ENCODE assay signal across 18 mouse cellular contexts in genomic region chr13:56664256-56665170, GRCm38 (mm10). TPM values are rescaled to one million over a fixed set of nuclear protein-coding genes. Genes with fewer than 3 reads are reported as not detected.
DNase-seq lines count a peak whose midpoint lies in the region; ATAC-seq and TF ChIP-seq lines count a peak whose summit lies in the region.
"Had no signal": no experiment of that assay in that cellular context is flagged by ENCODE, and none has a peak within 500 bp of the region (broad histone marks: within the 10 kb centered on the region; RNA-seq: fewer than 3 reads in every experiment).

No protein-coding gene starts in this region.

- H3K9ac ChIP-seq in hindbrain, embryonic 16.5 days (ENCODE audit: low read depth, low read length), result no peak overlapping the region
- no peak overlapping the region for H3K9ac ChIP-seq in hindbrain, postnatal 0 days (replicated peaks; ENCODE audit: low read length)
- H3K9ac ChIP-seq: embryonic facial prominence, embryonic 15.5 days; forebrain, embryonic 12.5 days; heart, embryonic 15.5 days; hindbrain, embryonic 12.5 days; liver, postnatal 0 days; neural tube, embryonic 13.5 days had no signal

- no peaks in the 10 kb centered on the region for H3K36me3 ChIP-seq in hindbrain, embryonic 16.5 days (ENCODE audit: control insufficient read depth, insufficient read depth, low read length)
- no peaks in the 10 kb centered on the region for H3K36me3 ChIP-seq in hindbrain, postnatal 0 days (ENCODE audit: insufficient read depth, low read length)
- no peaks in the 10 kb centered on the region for H3K36me3 ChIP-seq in embryonic facial prominence, embryonic 10.5 days (replicated peaks)
- H3K36me3 ChIP-seq: embryonic facial prominence, embryonic 15.5 days; forebrain, embryonic 12.5 days; heart, embryonic 15.5 days; hindbrain, embryonic 12.5 days; neural tube, embryonic 13.5 days had no signal

- no peak for TF ChIP-seq CTCF in hindbrain, postnatal 0 days (IDR thresholded peaks at IDR 0.05; ENCODE audit: low read depth)

- no peaks in the 10 kb centered on the region for H3K4me1 ChIP-seq in hindbrain, embryonic 16.5 days (ENCODE audit: control insufficient read depth, insufficient read depth, low read depth, low read length)
- no peaks in the 10 kb centered on the region for H3K4me1 ChIP-seq in hindbrain, postnatal 0 days (ENCODE audit: insufficient read depth, low read length)
- peaks cover 37% of the 10 kb centered on the region for H3K4me1 ChIP-seq in embryonic facial prominence, embryonic 10.5 days
- H3K4me1 ChIP-seq: forebrain, embryonic 12.5 days had no signal

- ATAC-seq in cerebellum, adult (ENCODE audit: insufficient number of reproducible peaks, low FRiP score, low TSS enrichment), result peak; percentile 31; the same call in 1 of the 2 replicates
- ATAC-seq in hindbrain, embryonic 16.5 days, result 0 out of 2 replicates have a peak, but pooled peaks have one; percentile 42
- no peak for ATAC-seq in hindbrain, postnatal 0 days
- ATAC-seq in megakaryocyte progenitor cell, adult 5-6 weeks (replicated peaks; ENCODE audit: poor library complexity), result no peak
- ATAC-seq: activated CD4-positive, CD25-positive, alpha-beta regulatory T cell, adult 4 months; liver, postnatal 0 days had no signal

- no peak overlapping the region for H3K27ac ChIP-seq in hindbrain, embryonic 16.5 days (ENCODE audit: low read depth, low read length)
- no peak overlapping the region for H3K27ac ChIP-seq in hindbrain, postnatal 0 days
- peak overlapping the region; percentile 66 for H3K27ac ChIP-seq in embryonic facial prominence, embryonic 10.5 days (replicated peaks)
- H3K27ac ChIP-seq: embryonic facial prominence, embryonic 15.5 days; forebrain, embryonic 12.5 days; heart, embryonic 15.5 days; hindbrain, embryonic 12.5 days; macrophage; neural tube, embryonic 13.5 days had no signal

- no peaks in the 10 kb centered on the region for H3K27me3 ChIP-seq in hindbrain, embryonic 16.5 days (replicated peaks; ENCODE audit: control insufficient read depth, insufficient read depth, low read length)
- no peaks in the 10 kb centered on the region for H3K27me3 ChIP-seq in hindbrain, postnatal 0 days (ENCODE audit: insufficient read depth, low read length)
- H3K27me3 ChIP-seq in embryonic facial prominence, embryonic 10.5 days (replicated peaks; ENCODE audit: low read depth, poor library complexity, severe bottlenecking), result no peaks in the 10 kb centered on the region
- H3K27me3 ChIP-seq: embryonic facial prominence, embryonic 15.5 days; forebrain, embryonic 12.5 days; heart, embryonic 15.5 days; hindbrain, embryonic 12.5 days; neural tube, embryonic 13.5 days had no signal

- H3K4me3 ChIP-seq in hindbrain, embryonic 16.5 days (ENCODE audit: low read length), result no peak overlapping the region
- no peak overlapping the region for H3K4me3 ChIP-seq in hindbrain, postnatal 0 days (ENCODE audit: low read length)
- H3K4me3 ChIP-seq in embryonic facial prominence, embryonic 10.5 days, result no peak overlapping the region
- H3K4me3 ChIP-seq: embryonic facial prominence, embryonic 15.5 days; forebrain, embryonic 12.5 days; heart, embryonic 15.5 days; hindbrain, embryonic 12.5 days; neural tube, embryonic 13.5 days had no signal

- H3K9me3 ChIP-seq in hindbrain, embryonic 16.5 days (ENCODE audit: control insufficient read depth, low read length), result no peaks in the 10 kb centered on the region
- H3K9me3 ChIP-seq in hindbrain, postnatal 0 days (ENCODE audit: low read length), result no peaks in the 10 kb centered on the region
- H3K9me3 ChIP-seq in embryonic facial prominence, embryonic 10.5 days, result no peaks in the 10 kb centered on the region
- H3K9me3 ChIP-seq: embryonic facial prominence, embryonic 15.5 days; forebrain, embryonic 12.5 days; heart, embryonic 15.5 days; hindbrain, embryonic 12.5 days; neural tube, embryonic 13.5 days had no signal

- no peak for DNase-seq in cerebellum, postnatal 36 days
- DNase-seq in hindbrain, postnatal 0 days (ENCODE audit: low spot score), result no peak
- DNase-seq in embryonic facial prominence, embryonic 10.5 days (ENCODE audit: low spot score), result no peak
- peak; percentile 33 for DNase-seq in thymus, postnatal 4 days
- no peak for DNase-seq in layer of hippocampus, adult 8-10 months (ENCODE audit: low spot score in 2 of 2)
- DNase-seq: gastrocnemius, postnatal 10 days; kidney, adult 2 months; liver, postnatal 0 days had no signal

- no peak overlapping the region for H3K4me2 ChIP-seq in hindbrain, embryonic 16.5 days (ENCODE audit: low read length)
- no peak overlapping the region for H3K4me2 ChIP-seq in hindbrain, postnatal 0 days (ENCODE audit: low read depth, low read length)
- H3K4me2 ChIP-seq: embryonic facial prominence, embryonic 15.5 days; forebrain, embryonic 12.5 days; heart, embryonic 15.5 days; hindbrain, embryonic 12.5 days; neural tube, embryonic 13.5 days had no signal

- 69% methylated on average over 17 of the region's 17 CpGs for WGBS in hindbrain, embryonic 16.5 days
- 67% methylated on average over 17 of the region's 17 CpGs for WGBS in hindbrain, postnatal 0 days
- 59% methylated on average over 17 of the region's 17 CpGs for WGBS in embryonic facial prominence, embryonic 10.5 days

RNA-seq across cellular contexts. Expression of gene Smad5, which starts 38.3 kb away (rescaled TPM):
- polyA plus RNA-seq in hindbrain, embryonic 16.5 days (2015; fragmentation: Nextera tagmentation; extraction: Ambion mirVana), result 17.2 and 21.3 TPM in 2 replicates
- total RNA-seq in hindbrain, postnatal 0 days (2014; rRNA removed), result 39.5 and 40.5 TPM in 2 replicates
- polyA plus RNA-seq in hindbrain, postnatal 0 days (2015; fragmentation: Nextera tagmentation; extraction: Ambion mirVana), result 14.2 and 17.7 TPM in 2 replicates
- polyA plus RNA-seq in embryonic facial prominence, embryonic 10.5 days (2016; fragmentation: Nextera tagmentation; extraction: Ambion mirVana), result 41.7 and 44.3 TPM in 2 replicates
- total RNA-seq in layer of hippocampus, adult 8-10 months (2022), result 10 to 100 TPM; 27.1 to 28.8 (median 27.7) TPM
- 58.7 and 72.0 TPM in 2 replicates for total RNA-seq in megakaryocyte progenitor cell, adult 5-6 weeks (2015)
- total RNA-seq in megakaryocyte progenitor cell, adult 5-6 weeks (2017), result 22.6 and 32.3 TPM in 2 replicates

RNA-seq across cellular contexts. Expression of gene Tgfbi, which starts 55.2 kb away (rescaled TPM):
- polyA plus RNA-seq in hindbrain, embryonic 16.5 days (2015; fragmentation: Nextera tagmentation; extraction: Ambion mirVana), result 6.3 and 7.9 TPM in 2 replicates
- total RNA-seq in hindbrain, postnatal 0 days (2014; rRNA removed), result 4.9 and 8.6 TPM in 2 replicates
- polyA plus RNA-seq in hindbrain, postnatal 0 days (2015; fragmentation: Nextera tagmentation; extraction: Ambion mirVana), result 6.2 and 7.1 TPM in 2 replicates
- 50.1 and 65.4 TPM in 2 replicates for polyA plus RNA-seq in embryonic facial prominence, embryonic 10.5 days (2016; fragmentation: Nextera tagmentation; extraction: Ambion mirVana)
- 1 to 10 TPM; 4.6 to 5.2 (median 4.8) TPM for total RNA-seq in layer of hippocampus, adult 8-10 months (2022)
- 8.4 and 10.1 TPM in 2 replicates for total RNA-seq in megakaryocyte progenitor cell, adult 5-6 weeks (2015)
- total RNA-seq in megakaryocyte progenitor cell, adult 5-6 weeks (2017), result 15.4 and 15.7 TPM in 2 replicates

Comparison
In these comparisons a context has a peak if more than half of its experiments do, and no peak if none do; other contexts are left out.
1. ATAC-seq: peak in cerebellum, adult (single experiment) and hindbrain, embryonic 16.5 days (single experiment); none in hindbrain, postnatal 0 days (single experiment) and megakaryocyte progenitor cell, adult 5-6 weeks (single experiment).